Mouse (Mus musculus): Measurements from ENCODE around the gene Tll2. TPM values are rescaled to one million over a fixed set of nuclear protein-coding genes. Genes with fewer than 3 reads are reported as not detected.

Tll2 gene
- polyA plus RNA-seq, 1 experiment from 2014 or later = 0.36 TPM

- Histone ChIP-seq H3K27ac (no peak overlapping the region), H3K9me3 (no peaks in the 10 kb centered on the region), H3K4me1 (replicated peaks) (peaks cover 3% of the 10 kb centered on the region), H3K36me3 (no peaks in the 10 kb centered on the region), H3K9ac (replicated peaks) (no peak overlapping the region), H3K4me2 (peak overlapping the region; percentile 40), H3K27me3 (peaks cover 22% of the 10 kb centered on the region), H3K4me3 (replicated peaks) (no peak overlapping the region)
- ATAC-seq (ENCODE audit: insufficient number of reproducible peaks, insufficient read depth, low FRiP score, low TSS enrichment, low read depth) = no peak
- WGBS = 33% methylated on average over 18 of the region's 18 CpGs
Observed at GRCm38 (mm10) chr19:41088491-41088890, 118.1 kb downstream of the Tll2 start.

- peaks cover 3% of the 10 kb centered on the region for H3K4me1 ChIP-seq (replicated peaks)
- H3K4me3 ChIP-seq (replicated peaks) = no peak overlapping the region
- no peak overlapping the region for H3K9ac ChIP-seq (replicated peaks)
- 40% methylated on average over 4 of the region's 4 CpGs for WGBS
- ATAC-seq (ENCODE audit: insufficient number of reproducible peaks, insufficient read depth, low FRiP score, low TSS enrichment, low read depth) = no peak
- no peak overlapping the region for H3K27ac ChIP-seq
- no peaks in the 10 kb centered on the region for H3K36me3 ChIP-seq
- peaks cover 22% of the 10 kb centered on the region for H3K27me3 ChIP-seq
- H3K4me2 ChIP-seq = no peak overlapping the region
- no peaks in the 10 kb centered on the region for H3K9me3 ChIP-seq
Observed at GRCm38 (mm10) chr19:41087901-41088300, 118.7 kb downstream of the Tll2 start.

DNA sequence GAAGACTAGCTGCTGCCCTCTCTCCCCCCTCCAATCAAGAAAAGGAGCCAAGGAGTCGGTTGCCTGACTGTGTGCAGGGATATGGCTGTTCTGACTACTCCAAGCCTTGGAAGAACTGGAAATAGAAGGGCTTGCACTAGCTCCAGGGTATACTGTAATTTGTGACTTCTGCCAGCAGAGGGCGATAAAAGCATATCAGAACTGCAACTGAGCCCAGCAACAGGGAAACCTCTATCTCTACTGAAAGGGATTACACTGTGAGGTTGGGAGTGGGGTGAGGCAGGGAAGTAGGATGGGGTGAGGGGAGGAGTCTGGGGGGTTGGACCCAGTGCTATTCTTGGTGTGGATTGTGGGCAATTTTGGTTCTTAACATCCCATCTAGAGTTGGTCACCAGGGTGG lies 119.9 kb downstream of the Tll2 start:
- Histone ChIP-seq H3K4me3 (replicated peaks) (no peak overlapping the region), H3K4me2 (no peak overlapping the region), H3K27me3 (peaks cover 22% of the 10 kb centered on the region), H3K4me1 (replicated peaks) (peaks cover 3% of the 10 kb centered on the region), H3K27ac (no peak overlapping the region), H3K36me3 (no peaks in the 10 kb centered on the region), H3K9ac (replicated peaks) (no peak overlapping the region), H3K9me3 (no peaks in the 10 kb centered on the region)
- WGBS = 5% methylated on average over 2 of the region's 2 CpGs
- ATAC-seq (ENCODE audit: insufficient number of reproducible peaks, insufficient read depth, low FRiP score, low TSS enrichment, low read depth) = no peak

DNA sequence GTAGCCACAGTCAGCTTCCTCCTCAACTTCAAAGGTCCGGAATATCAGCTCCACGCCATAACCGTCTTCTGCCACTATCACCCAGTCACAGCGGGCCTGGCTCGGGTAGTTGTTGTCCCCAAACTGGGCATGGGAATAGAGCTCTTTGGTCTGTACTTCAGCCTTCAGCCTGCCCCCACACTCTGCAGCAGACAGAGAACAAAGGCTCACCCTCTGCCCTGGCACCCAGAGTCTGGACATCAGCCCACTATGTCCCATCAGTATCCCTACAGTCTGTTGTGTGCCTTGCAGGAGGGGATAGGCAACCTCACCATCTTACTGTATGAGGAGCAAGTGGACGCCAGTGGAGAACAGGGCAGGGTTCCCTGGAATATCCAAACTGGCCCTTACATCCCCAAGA lies 120.3 kb downstream of the Tll2 start:
- H3K4me3 ChIP-seq (replicated peaks) = no peak overlapping the region
- H3K36me3 ChIP-seq = no peaks in the 10 kb centered on the region
- H3K4me1 ChIP-seq (replicated peaks) = peaks cover 3% of the 10 kb centered on the region
- no peak for ATAC-seq (ENCODE audit: insufficient number of reproducible peaks, insufficient read depth, low FRiP score, low TSS enrichment, low read depth)
- peaks cover 22% of the 10 kb centered on the region for H3K27me3 ChIP-seq
- no peak overlapping the region for H3K27ac ChIP-seq
- H3K4me2 ChIP-seq = no peak overlapping the region
- WGBS = 90% methylated on average over 6 of the region's 6 CpGs
- no peak overlapping the region for H3K9ac ChIP-seq (replicated peaks)
- H3K9me3 ChIP-seq = no peaks in the 10 kb centered on the region

GRCm38 (mm10) chr19:41083646-41084045 lies 123.0 kb downstream of the Tll2 start:
- WGBS = 90% methylated on average over 14 of the region's 14 CpGs
- H3K36me3 ChIP-seq = no peaks in the 10 kb centered on the region
- H3K27me3 ChIP-seq = peaks cover 12% of the 10 kb centered on the region
- ATAC-seq (ENCODE audit: insufficient number of reproducible peaks, insufficient read depth, low FRiP score, low TSS enrichment, low read depth) = no peak
- H3K9me3 ChIP-seq = no peaks in the 10 kb centered on the region
- no peak overlapping the region for H3K4me2 ChIP-seq
- H3K4me1 ChIP-seq (replicated peaks) = peaks cover 3% of the 10 kb centered on the region
- H3K27ac ChIP-seq = no peak overlapping the region
- H3K4me3 ChIP-seq (replicated peaks) = no peak overlapping the region
- no peak overlapping the region for H3K9ac ChIP-seq (replicated peaks)

GRCm38 (mm10) chr19:41081589-41081988 lies 125.0 kb downstream of the Tll2 start:
- no peak for ATAC-seq (ENCODE audit: insufficient number of reproducible peaks, insufficient read depth, low FRiP score, low TSS enrichment, low read depth)
- no peak overlapping the region for H3K4me3 ChIP-seq (replicated peaks)
- H3K4me2 ChIP-seq = no peak overlapping the region
- H3K27ac ChIP-seq = no peak overlapping the region
- no peaks in the 10 kb centered on the region for H3K9me3 ChIP-seq
- H3K9ac ChIP-seq (replicated peaks) = no peak overlapping the region
- H3K27me3 ChIP-seq = no peaks in the 10 kb centered on the region; the same call in 1 of the 2 replicates
- no peaks in the 10 kb centered on the region for H3K36me3 ChIP-seq
- WGBS = 78% methylated on average over 3 of the region's 3 CpGs
- H3K4me1 ChIP-seq (replicated peaks) = no peaks in the 10 kb centered on the region

GRCm38 (mm10) chr19:41076906-41077305 lies 129.7 kb downstream of the Tll2 start, which contains the start of gene Opalin:
Gene Opalin, minus strand, starts transcription at chr19:41077113.
- WGBS = 86% methylated on average over 3 of the region's 3 CpGs
- H3K9ac ChIP-seq (replicated peaks) = no peak within 1 kb of the TSS
- no peaks in the 10 kb centered on the region for H3K4me1 ChIP-seq (replicated peaks)
- H3K4me3 ChIP-seq (replicated peaks) = no peak within 1 kb of the TSS
- H3K4me2 ChIP-seq = no peak within 1 kb of the TSS
- H3K27me3 ChIP-seq = peaks cover 5% of the 10 kb centered on the region; the same call in 1 of the 2 replicates
- H3K36me3 ChIP-seq = no peaks in the 10 kb centered on the region
- no peak for ATAC-seq (ENCODE audit: insufficient number of reproducible peaks, insufficient read depth, low FRiP score, low TSS enrichment, low read depth)
- H3K27ac ChIP-seq = no peak within 1 kb of the TSS
- H3K9me3 ChIP-seq = no peaks in the 10 kb centered on the region

DNA sequence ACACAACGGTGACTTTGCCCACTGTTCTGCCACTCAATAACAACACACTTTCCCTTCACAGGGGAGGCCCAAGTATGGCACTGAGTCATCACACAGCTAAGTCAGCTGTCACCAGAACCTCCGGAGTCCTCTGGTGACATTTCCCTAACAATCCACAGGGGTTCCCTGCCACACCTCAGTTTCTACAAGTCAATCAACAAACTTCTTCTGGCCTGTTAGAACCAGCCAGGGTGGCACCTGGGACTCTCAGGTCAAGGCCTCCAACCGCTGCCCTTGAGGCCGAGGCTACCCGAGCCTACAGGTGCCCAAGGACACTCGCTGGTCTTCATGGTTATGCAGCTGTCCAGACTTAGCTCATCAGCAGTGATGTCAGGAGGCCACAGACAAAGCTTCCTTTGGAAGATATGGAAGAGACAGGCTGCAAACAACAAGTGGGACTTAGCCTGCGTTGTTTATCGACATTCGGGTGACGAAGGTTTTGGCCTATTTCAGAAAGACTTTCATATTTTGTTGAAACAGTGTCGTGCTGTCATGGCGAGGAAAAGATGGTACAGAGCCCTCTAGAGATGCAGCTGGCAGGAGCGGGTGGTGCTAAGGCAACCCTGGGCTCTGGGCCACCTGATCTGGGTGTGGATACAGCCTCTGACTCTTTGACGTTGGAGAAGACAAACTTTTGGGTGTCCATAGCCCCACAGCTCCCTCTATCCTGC lies 132.7 kb downstream of the Tll2 start:
- Histone ChIP-seq H3K4me3 (replicated peaks) (no peak overlapping the region), H3K4me1 (replicated peaks) (no peaks in the 10 kb centered on the region), H3K4me2 (no peak overlapping the region), H3K36me3 (no peaks in the 10 kb centered on the region), H3K9me3 (no peaks in the 10 kb centered on the region), H3K27me3 (peaks cover 5% of the 10 kb centered on the region; the same call in 1 of the 2 replicates), H3K27ac (no peak overlapping the region), H3K9ac (replicated peaks) (no peak overlapping the region)
- WGBS = 89% methylated on average over 14 of the region's 14 CpGs
- no peak for ATAC-seq (ENCODE audit: insufficient number of reproducible peaks, insufficient read depth, low FRiP score, low TSS enrichment, low read depth)

DNA sequence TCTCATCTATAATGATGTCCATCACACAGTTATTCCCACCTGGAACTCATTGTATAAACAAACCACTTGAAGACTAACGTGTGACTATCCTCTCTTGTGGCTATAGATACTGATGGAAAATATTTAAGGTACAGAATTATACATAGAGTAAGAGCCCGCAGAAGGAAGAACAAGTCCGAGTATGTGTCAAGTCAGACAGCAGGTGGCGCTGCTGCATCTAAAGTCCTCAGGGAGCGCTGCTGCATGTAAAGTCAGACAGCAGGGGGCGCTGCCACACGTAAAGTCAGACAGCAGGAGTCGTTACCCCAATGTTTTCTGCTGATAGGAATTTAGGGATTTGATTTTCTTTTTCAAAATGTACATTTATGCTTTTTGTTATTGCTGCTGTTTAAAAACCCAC lies 135.1 kb downstream of the Tll2 start:
- 9% methylated on average over 8 of the region's 8 CpGs for WGBS
- H3K9ac ChIP-seq (replicated peaks) = no peak overlapping the region
- H3K4me3 ChIP-seq (replicated peaks) = no peak overlapping the region
- no peaks in the 10 kb centered on the region for H3K9me3 ChIP-seq
- no peak for ATAC-seq (ENCODE audit: insufficient number of reproducible peaks, insufficient read depth, low FRiP score, low TSS enrichment, low read depth)
- H3K36me3 ChIP-seq = no peaks in the 10 kb centered on the region
- H3K4me2 ChIP-seq = no peak overlapping the region
- no peak overlapping the region for H3K27ac ChIP-seq
- H3K4me1 ChIP-seq (replicated peaks) = no peaks in the 10 kb centered on the region
- peaks cover 5% of the 10 kb centered on the region; the same call in 1 of the 2 replicates for H3K27me3 ChIP-seq

DNA sequence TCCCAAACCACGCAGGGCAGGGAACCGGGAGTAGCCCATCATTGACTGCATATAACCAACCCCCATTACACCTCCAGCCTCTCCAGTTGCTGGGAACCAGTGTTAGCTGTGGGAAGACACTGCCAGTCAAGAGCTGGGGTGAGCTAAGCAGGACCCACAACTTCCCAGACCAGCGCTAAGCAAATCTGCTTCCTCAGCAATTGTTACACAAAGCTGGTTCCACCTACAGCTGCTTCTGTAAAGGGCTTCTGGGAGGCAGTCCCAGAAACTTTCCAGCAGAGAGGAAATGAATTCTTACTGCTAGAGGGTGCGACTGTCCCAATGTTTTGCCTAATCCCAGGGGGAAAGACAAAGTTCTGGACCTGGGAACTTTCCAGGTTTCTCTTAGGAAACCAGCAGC lies 151.9 kb downstream of the Tll2 start:
- H3K27me3 ChIP-seq = no peaks in the 10 kb centered on the region
- H3K4me3 ChIP-seq (replicated peaks) = no peak overlapping the region
- H3K9me3 ChIP-seq = no peaks in the 10 kb centered on the region
- H3K36me3 ChIP-seq = no peaks in the 10 kb centered on the region
- no peak overlapping the region for H3K4me2 ChIP-seq
- WGBS = 65% methylated on average over 4 of the region's 4 CpGs
- H3K4me1 ChIP-seq (replicated peaks) = no peaks in the 10 kb centered on the region
- no peak overlapping the region for H3K27ac ChIP-seq
- no peak for ATAC-seq (ENCODE audit: insufficient number of reproducible peaks, insufficient read depth, low FRiP score, low TSS enrichment, low read depth)
- H3K9ac ChIP-seq (replicated peaks) = no peak overlapping the region

- Histone ChIP-seq H3K9ac (replicated peaks) (no peak overlapping the region), H3K27me3 (no peaks in the 10 kb centered on the region), H3K9me3 (no peaks in the 10 kb centered on the region), H3K36me3 (no peaks in the 10 kb centered on the region), H3K4me1 (replicated peaks) (no peaks in the 10 kb centered on the region), H3K4me2 (no peak overlapping the region), H3K4me3 (replicated peaks) (no peak overlapping the region), H3K27ac (no peak overlapping the region)
- 36% methylated on average over 10 of the region's 10 CpGs for WGBS
- no peak for ATAC-seq (ENCODE audit: insufficient number of reproducible peaks, insufficient read depth, low FRiP score, low TSS enrichment, low read depth)
Observed at GRCm38 (mm10) chr19:41053530-41053929, 153.1 kb downstream of the Tll2 start.

GRCm38 (mm10) chr19:41052247-41052646 lies 154.4 kb downstream of the Tll2 start:
- no peaks in the 10 kb centered on the region for H3K4me1 ChIP-seq (replicated peaks)
- H3K9me3 ChIP-seq = no peaks in the 10 kb centered on the region
- ATAC-seq (ENCODE audit: insufficient number of reproducible peaks, insufficient read depth, low FRiP score, low TSS enrichment, low read depth) = no peak
- no peak overlapping the region for H3K27ac ChIP-seq
- 76% methylated on average over 5 of the region's 5 CpGs for WGBS
- H3K36me3 ChIP-seq = no peaks in the 10 kb centered on the region
- H3K27me3 ChIP-seq = no peaks in the 10 kb centered on the region
- H3K4me2 ChIP-seq = no peak overlapping the region
- H3K4me3 ChIP-seq (replicated peaks) = no peak overlapping the region
- no peak overlapping the region for H3K9ac ChIP-seq (replicated peaks)
